Mouse (Mus musculus) left cerebral cortex, postnatal 36 days (tissue): ENCODE measurements at regions not wholly inside any gene's neighbourhood (a gene's known extent, or its start where the extent isn't known, plus 50 kb on each side); places are given as distances from the start of the nearest gene placed in this dataset.

Source experiments
- DNase-seq, 2 experiments: peaks; one replicate each; pipeline ENCODE4 v3.0.0; 2021 to 2022; ENCODE audit warnings: low spot score in 2 of 2, mixed read lengths in 1 of 2
- intact Hi-C: fragments of 180-260 bp; cut with DNase I; formaldehyde crosslinking; loops from one replicate; pipeline ENCODE4 v1.15.1; 2025

DNA sequence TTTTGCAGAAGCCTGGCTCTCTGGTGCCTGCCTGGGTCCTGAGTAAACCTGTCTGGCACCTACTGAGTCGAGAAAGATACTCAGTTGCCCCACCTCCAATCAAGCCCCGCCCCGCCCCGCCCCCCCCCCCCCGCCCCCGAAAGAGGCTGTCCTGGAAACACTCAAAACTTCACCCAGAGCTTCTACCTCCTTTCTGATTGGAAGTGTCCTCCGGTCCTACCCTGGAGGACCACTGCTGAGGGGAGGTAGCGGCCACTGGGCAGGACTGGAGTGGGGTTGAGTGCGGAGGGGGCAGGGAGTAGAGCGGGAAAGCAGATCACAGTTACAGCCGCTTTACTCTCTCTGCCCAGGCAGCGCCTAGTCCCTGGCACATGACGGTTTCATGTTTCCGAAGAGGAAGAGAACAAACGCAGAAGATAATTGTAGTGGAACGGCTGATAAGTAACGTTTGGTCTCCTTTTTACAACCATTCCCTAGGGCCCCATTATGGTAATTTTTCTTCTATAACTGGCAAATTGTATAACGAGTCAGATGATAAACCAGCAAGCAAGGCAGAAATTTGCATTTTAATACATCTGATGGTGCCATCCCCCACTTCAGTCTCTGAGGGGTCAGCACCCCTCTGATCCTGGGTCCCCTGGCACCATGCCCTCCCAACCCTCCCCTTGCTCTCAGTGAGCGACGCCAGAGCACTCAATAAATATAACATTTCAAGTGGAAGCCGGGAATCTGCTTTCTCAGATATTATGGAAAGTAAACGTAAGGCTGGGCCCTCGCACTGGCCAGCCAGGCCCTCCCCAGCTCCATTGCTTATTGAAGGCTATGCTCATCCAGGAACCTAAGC lies 221.5 kb upstream of the Rpl38 start:
- no peak for DNase-seq
- intact Hi-C loops = no loop called here

DNA sequence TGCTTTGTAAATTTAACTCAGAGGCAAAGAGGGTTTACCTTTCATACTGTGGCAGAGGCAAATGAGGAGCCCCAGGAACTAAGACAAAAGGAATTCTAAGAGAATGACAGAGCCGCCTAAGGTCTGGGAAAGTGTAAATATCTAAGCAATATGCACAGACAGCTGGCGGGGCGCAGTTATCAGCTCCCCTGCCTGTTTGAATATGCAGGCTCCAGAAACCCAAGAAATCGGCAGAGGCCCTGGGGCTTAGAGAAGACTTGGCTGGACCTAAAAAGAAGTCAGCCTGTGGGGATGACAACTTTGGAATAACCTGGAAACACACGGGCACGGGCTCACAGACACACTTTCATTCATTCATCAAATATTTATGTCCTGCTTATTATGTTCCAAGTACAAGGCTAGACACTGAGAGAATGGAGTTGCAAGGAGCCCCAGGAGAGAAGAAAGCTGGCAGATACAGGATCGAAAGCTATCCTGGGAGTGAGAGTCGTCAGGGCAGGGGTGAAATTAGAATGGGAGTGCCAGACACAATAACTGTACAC lies 222.2 kb upstream of the Rpl38 start:
- DNase-seq = no peak
- intact Hi-C loops = no loop called here

DNA sequence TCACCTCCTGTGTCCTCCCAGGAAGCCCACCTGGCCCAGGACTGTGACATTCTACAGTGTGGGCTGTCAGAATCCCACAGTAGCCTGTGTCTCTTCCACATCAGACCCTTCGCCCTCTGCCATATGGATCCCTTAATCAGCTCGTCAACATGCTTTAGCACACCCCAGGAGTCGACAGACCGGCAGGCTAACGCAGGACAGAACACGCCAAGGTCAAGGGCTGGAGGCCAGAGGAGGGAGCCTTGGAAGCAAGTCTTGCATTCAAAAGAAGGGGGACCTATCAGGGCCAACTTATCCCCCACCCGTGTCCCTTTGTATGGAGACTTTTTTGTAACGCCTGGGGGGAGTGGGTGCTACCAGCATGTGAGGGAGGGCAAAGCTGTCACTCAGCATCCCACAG lies 224.1 kb upstream of the Rpl38 start:
- intact Hi-C loops = no loop called here

DNA sequence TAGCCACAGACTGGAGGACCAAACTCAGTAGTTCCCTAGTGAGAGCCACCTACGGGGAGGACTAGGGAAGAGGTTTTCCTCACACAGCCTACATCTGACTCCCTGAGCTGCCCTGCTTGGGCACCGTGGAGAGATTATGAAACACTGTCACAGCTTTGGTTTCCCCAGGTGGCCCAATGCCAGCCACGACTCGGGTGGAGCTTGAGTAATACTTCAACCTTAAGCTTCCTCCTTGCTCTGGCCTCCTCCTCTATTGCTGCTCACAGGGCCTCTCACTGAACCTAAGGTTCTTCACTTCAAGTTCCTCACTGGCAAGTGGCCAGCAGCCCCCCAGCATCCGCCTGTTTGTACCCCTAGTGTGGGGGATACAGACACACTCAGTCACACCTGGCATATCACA lies 224.9 kb upstream of the Rpl38 start:
- no peak for DNase-seq
- intact Hi-C loops = no loop called here

More for the DNA sequence above, 224.1 kb upstream of the Rpl38 start:
- no peak for DNase-seq

DNA sequence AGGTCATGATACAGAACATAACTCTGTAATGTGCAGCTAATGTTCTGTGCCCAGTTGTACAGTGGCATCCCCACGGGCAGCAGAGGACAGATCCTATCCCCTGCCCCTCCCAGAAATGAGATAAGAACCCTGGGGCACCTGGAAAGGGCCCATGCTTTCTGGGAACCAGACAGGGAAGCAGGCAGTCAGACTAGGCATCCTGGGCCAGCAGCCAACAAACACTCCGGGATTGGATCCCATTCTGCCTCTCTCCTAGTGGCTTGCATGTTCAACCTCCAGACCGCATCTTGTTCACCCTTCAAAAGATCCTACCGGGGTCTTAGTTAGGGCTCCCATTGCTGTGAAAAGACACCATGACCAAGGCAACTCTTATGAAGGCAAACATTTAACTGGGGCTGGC lies 229.0 kb upstream of the Rpl38 start:
- intact Hi-C loops = no loop called here
- no peak for DNase-seq

DNA sequence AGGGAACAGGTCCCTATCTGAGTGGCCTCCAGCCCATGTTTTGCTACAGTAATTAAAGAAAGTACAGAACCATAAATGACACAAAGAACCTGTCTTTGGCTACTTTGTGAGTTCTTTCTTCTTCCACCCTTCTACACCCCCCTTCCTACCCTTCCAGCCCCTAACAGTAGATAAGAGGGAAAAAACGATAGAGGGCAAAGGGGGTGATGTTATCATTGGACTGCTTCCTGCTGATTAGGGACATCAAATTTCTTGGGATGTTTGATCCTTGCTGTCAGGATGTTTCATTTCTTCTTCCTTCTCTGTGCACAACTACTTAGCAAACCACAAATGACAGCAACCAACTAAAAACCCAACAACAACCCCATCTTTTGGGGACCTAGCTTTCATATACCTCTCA lies 232.5 kb upstream of the Rpl38 start:
- DNase-seq = no peak
- intact Hi-C loops = no loop called here

DNA sequence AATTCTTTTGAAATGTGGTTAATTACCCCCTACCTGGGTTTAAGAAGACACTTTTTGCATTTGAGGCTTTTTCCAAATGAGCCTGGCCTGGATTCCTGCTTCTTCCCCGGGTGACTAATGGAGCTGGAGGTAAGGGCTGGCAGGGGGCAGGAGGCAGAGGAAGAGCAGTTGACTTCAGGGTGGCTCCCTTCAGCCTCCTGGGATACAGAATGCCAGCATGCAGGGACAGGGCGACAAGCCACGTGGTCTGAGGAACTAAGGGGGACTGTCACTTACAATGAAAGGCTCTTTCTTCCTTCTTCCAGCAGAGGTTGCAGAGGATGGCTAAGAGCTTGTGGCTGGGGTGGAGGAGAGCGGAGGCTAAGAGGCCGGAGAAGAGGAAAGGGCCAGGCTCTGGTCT lies 234.8 kb upstream of the Rpl38 start:
- intact Hi-C loops = no loop called here
- no peak for DNase-seq

DNA sequence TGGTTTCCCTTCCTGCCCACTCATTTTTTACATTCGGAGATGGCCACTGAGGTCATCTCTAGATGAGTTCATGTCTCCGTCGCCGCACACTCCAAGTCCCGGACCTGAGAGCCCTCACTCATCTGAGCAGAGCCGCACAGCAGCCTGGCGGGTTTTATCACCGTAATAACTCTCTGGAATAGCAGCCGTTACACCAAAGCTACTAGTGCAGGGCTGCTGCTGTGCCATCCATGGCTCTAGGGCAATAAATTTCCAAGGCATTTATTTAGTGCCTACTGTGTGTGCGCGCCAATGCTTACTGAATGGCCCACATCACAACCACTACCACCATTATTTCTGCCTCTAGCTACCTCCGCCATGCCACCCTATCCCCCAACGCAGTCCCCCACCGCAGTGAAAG lies 242.9 kb upstream of the Rpl38 start:
- intact Hi-C loops = no loop called here
- no peak for DNase-seq

DNA sequence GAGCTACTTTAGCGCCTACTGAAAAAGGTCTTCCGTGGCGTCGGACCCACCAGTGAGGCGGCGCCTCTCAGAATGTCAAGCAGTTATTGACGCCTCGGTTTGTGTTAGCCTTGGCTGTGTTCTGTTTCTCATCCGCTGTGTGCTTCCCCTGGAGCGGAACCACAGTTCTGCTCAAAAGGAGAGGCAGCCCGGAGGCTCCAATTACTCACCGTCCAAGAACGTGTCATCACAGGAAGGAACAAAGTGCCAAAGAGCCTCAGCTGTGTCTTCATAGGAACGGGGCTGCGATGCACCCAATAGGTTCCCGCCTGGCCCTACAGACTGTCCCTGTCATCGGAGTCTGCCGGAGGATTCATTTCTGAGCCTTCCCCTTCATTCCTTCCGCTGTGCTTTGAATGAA lies 245.0 kb upstream of the Rpl38 start:
- intact Hi-C loops = no loop called here
- DNase-seq = no peak

DNA sequence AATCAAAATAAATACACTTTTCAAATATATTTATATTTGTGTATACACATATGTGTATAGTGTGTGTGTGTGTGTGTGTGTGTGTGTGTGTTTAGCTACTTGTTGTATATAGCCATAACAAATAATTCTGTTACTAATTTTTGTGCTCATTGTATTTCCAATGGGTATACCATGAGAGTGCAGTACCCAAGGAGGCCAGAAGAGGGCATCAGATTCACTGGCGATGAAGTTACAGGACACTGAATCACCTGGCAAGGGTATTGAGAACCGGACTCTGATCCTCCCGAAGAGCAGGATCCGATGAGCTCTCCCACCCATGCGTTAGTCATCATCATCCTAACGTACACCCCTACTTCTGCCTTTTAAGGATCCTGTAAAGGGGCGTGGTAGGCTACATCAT lies 249.3 kb upstream of the Rpl38 start:
- intact Hi-C loops = no loop called here
- no peak for DNase-seq

DNA sequence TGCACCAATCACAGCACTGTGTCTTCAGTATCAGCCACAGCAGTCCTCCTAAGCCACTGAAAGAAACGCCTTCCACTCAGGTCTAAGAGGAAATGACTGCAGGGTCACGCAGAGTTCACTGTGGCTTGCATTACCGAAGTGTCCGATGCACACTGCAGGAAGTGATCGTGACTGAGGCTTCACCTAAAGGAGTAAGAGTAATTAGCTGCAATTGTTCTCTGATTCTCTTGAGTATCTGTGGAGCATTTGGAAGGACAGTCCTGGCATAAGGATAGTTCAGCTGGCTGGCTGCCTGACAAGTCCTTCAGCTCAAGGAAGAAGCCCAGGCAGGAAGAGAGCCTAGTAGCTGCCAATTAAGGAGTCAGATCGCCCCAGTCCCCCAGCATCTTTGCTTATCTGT lies 252.2 kb upstream of the Rpl38 start:
- intact Hi-C loops = no loop called here

DNA sequence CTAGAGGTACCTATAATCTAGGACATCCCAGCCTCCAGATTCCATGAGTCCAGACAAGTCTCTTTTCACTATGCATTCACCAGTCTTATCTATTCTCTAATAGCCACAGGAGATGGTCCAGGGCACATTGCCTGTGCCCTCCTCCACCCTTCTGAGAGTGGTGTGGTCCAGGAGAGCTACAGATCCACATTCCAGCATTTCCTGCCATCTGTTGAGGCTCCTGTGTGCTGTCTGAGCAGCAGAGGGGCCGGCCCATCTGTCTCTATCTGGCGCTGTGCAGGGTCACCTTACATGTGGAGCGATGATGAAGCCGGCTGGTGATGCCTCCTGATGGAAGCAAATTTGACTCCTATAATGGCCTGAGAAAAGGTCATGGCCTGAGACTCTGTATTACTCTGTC lies 263.9 kb upstream of the Rpl38 start:
- intact Hi-C loops = no loop called here
- DNase-seq = no peak

More for the DNA sequence above, 252.2 kb upstream of the Rpl38 start:
- no peak for DNase-seq

DNA sequence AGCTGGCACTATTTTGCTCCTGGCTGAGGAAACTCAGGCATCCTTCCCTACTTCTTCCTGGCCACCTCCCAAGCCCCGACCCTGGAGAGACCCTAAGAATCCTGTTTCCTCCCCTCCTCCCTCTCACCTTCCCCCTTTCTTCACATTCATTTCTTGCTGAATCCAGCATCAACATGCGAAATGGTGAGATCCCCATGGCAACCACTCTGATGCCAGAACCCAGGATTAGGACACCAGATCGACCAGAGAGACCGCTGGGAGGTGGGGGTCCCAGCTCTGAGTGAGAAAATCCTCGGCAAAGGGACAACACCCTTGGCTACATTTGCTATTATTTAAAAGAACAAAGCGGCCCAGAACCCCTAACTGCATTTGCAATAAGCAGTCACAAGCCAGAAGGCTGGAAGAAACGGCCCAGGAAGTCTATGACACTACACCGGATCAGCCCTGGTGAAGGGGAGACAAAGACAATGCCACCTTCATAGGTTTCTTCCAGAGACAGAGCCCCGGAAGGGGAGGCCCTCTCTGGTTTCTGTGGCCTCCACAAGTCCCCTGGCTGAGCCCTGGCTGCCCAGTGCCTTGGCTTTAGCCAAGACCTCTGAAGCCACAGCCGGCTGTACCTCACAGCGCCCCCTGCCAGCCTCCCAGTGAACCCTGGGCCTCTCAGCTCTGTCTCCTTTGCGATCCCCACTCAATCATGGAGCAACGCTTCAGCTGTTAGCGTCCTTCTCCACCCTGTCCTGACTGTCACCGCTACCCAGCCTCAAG lies 265.6 kb upstream of the Rpl38 start:
- no peak for DNase-seq
- intact Hi-C loops = no loop called here

DNA sequence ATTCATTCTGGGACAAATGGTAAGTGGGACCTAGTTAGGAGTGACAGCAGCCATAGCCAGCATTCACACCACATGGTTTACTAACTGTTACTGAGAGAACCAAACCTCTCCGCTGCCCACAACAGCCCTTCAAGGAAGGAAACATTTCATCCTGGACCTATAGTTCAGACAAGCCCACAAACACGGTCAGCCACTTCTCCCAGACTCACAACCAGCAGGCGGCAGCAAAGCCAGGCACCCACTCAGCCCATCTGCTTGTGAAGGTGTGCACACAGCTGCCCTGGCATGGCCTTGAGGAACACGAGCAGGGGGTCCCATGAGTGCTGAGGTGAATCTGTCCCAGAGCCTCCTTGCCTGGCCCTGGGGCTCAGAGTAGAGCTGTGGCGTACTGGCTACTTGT lies 267.6 kb upstream of the Rpl38 start:
- intact Hi-C loops = no loop called here
- DNase-seq = no peak

DNA sequence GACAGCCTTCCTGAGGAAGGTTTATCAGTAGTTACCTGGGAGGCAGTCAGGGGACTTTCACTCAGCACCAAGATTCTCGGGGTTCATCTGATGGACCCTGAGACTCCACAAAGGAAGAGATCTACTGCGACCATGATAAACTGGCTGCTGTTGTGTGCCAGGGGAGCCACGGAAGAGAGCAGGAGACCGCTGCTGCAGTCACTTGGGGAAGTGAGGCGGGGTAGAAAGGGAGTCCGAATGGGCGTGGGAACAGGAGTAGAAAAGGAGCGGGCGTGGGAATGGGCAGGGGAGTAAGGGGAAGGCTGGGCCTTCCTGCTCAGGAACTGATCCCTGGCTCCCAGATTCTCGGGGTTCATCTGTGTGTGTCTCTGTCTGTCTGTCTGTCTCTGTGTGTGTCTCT lies 276.2 kb upstream of the Rpl38 start:
- intact Hi-C loops = no loop called here
- no peak for DNase-seq

DNA sequence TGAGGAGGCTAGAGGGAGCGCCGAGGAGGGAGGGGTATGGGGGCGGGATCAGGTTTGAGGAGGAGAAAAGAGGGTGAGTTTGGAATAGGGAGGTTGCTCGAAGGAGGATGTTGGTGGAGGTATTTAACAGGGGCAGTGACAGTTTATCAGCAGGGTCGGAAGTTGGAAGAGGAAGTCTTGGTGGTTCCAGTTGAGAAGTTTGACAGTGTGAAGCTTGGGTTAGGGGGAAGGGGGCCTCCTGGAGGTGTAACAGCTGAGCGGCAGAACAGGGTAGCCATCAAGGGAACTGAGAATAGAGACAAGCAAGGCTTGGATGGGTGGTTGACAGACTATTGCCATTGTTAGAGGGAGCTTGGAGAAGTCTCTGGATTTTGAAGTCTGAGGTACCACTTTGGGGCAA lies 276.8 kb upstream of the Rpl38 start:
- no peak for DNase-seq
- intact Hi-C loops = no loop called here

DNA sequence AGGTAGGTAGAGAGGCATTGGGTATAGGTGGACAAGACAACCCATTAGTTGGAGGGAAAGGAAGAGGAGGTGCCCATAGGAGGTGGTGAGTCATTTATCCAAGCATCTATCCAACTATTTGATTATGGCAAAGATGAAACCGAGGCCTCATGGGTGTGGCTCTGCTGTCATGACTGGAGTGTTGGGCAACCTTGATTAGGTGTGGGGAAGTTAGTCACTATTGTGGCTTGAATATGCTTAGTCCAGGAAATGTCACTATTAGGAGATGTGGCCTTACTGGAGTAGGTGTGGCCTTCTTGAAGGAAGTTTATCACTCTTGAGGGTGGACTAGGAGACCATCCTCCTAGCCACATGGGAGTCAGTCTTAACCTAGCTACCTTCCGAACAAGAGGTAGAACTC lies 281.2 kb upstream of the Rpl38 start:
- intact Hi-C loops = no loop called here
- DNase-seq = no peak

DNA sequence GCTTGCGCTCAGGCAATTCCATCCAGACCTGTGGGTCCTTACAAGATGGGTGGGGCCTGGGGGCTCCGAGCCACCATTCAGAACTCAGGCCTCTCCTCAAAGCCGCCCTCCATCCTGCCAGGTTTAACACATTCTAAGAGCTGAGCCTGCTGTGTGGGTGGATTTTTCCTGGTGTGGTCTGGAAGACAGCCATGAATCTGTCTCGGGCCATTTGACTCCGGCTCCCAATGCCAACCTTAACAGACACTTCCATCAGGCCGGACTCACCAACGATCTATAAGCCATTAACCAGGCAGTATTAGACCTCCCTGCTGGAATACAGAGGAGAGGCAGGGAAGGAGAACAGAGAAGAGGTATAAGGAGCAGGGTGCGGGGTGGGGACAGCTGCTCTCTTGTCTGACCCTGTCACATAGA lies 288.9 kb upstream of the Rpl38 start:
- no peak for DNase-seq
- intact Hi-C loops = no loop called here

DNA sequence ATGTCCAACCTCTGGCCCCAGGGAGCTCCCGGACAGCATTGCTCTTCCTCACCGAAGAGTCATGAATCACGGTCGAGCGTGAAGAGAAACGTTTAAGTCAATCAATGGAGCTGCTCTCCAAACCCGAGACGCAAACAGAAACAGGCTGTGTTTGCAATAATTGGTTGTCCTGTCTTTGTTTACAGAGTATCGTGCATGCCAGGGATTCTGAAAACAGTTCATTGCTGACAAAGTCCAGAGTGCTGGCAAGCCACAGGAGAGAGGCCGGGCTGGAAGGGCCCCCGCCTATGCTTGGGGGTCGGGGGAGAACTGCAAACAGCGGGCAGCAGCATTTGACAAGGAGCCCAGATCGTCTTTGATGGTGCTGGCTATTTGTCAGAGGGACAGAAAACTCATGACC lies 292.4 kb upstream of the Rpl38 start:
- intact Hi-C loops = no loop called here
- no peak for DNase-seq

DNA sequence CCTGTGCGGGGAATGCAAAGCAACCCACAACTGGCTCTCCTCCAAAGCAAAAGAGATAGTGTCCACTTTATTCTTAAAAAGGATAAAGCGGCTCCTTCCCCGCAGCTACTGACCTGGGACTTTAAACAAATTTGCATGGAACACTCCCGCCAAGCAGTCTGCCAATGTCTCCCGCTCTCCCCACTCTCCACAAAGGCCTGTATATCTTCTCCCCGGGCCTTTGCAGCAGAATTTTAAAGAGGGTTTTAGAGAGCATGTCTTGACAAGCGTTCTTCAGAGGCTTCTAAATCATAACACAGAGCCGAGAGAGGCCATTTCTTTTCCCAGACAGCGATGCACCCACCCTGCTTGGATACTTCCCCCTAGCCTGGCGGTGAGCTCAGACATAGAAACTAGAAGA lies 297.6 kb upstream of the Rpl38 start:
- no peak for DNase-seq
- intact Hi-C loops = no loop called here

DNA sequence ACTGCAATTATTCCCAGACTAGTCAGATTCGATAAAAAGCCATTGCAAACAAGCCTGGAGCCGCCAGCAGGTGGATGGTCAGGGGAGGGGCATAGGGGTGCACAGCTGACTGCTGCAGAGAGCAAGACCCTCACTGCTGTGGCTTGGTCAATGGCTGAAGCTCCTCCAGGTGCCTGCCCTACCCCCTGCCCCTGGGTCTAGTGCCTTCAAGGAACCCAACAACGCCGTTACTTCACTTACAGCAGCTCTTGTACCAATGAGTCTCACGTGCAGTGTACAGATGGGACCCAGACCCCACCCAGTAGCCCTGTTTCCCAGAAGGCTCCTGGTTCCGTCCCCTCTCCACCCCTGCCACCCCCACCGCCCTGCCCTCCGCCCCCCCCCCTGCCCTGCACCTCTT lies 300.5 kb upstream of the Rpl38 start:
- intact Hi-C loops = no loop called here
- no peak for DNase-seq
